Mouse (Mus musculus) megakaryocyte, embryonic 14.5 days (primary cell): ENCODE measurements around the gene Olfr648. TPM values are rescaled to one million over a fixed set of nuclear protein-coding genes. Genes with fewer than 3 reads are reported as not detected.

Experiments
- H3K27me3 ChIP-seq: replicated peaks from 2 replicates; pipeline ENCODE3; 2012; ENCODE audit warnings: inconsistent platforms
- H3K36me3 ChIP-seq: replicated peaks from 2 replicates; pipeline ENCODE3; 2012; ENCODE audit warnings: low read length, inconsistent platforms, mixed read lengths
- H3K4me1 ChIP-seq: 2 replicates; pipeline ENCODE4 v1.6.1; 2012; ENCODE audit warnings: inconsistent platforms
- H3K4me3 ChIP-seq: replicated peaks from 2 replicates; pipeline ENCODE3; 2012; ENCODE audit warnings: moderate library complexity, mild to moderate bottlenecking, inconsistent platforms
- H3K9me3 ChIP-seq: 2 replicates; pipeline ENCODE4 v1.6.1; 2012; ENCODE audit warnings: inconsistent platforms
- FLI1 ChIP-seq: IDR thresholded peaks from 2 replicates; pipeline ENCODE4 v1.6.1; 2012; ENCODE audit warnings: low read length, inconsistent platforms, mixed read lengths
- GATA1 ChIP-seq: IDR thresholded peaks from 3 replicates; pipeline ENCODE4 v1.6.1; 2012; ENCODE audit warnings: mixed read lengths, low read length, inconsistent platforms, borderline replicate concordance
- polyA plus RNA-seq: library from polyadenylated mRNA; stranded (reverse); fragments of >175 nt; gene quantifications from 2 replicates; pipeline ENCODE4 v1.2.3, GENCODE M21; 2012; ENCODE audit warnings: low replicate concordance; ENCODE audit not compliant: insufficient read depth

Gene Olfr648
- polyA plus RNA-seq, 1 experiment, result not detected

- TF ChIP-seq GATA1, result no peak
- no peak for TF ChIP-seq FLI1
- H3K4me3 ChIP-seq, result no peak overlapping the region
- H3K4me1 ChIP-seq, result no peaks in the 10 kb centered on the region
- no peaks in the 10 kb centered on the region for H3K36me3 ChIP-seq
- H3K27me3 ChIP-seq, result no peaks in the 10 kb centered on the region
- H3K9me3 ChIP-seq, result no peaks in the 10 kb centered on the region
These were observed 4.7 kb downstream of the Olfr648 start for GRCm38 (mm10) chr7:104178422-104179054.

- Histone ChIP-seq H3K9me3 (no peaks in the 10 kb centered on the region), H3K36me3 (no peaks in the 10 kb centered on the region), H3K27me3 (no peaks in the 10 kb centered on the region), H3K4me3 (no peak overlapping the region), H3K4me1 (peaks cover 13% of the 10 kb centered on the region)
- TF ChIP-seq FLI1 (no peak), GATA1 (no peak)
These were observed 8.1 kb downstream of the Olfr648 start for GRCm38 (mm10) chr7:104175085-104175484.

- H3K4me3 ChIP-seq, result no peak overlapping the region
- TF ChIP-seq GATA1, result no peak
- no peak for TF ChIP-seq FLI1
- H3K9me3 ChIP-seq, result no peaks in the 10 kb centered on the region
- H3K4me1 ChIP-seq, result peaks cover 40% of the 10 kb centered on the region
- no peaks in the 10 kb centered on the region for H3K27me3 ChIP-seq
- H3K36me3 ChIP-seq, result no peaks in the 10 kb centered on the region
These were observed 13.5 kb downstream of the Olfr648 start for GRCm38 (mm10) chr7:104169634-104170204.

GRCm38 (mm10) chr7:104167105-104167504, 16.1 kb downstream of the Olfr648 start:
- TF ChIP-seq FLI1 (no peak), GATA1 (no peak)
- H3K4me1 ChIP-seq, result peaks cover 44% of the 10 kb centered on the region
- H3K9me3 ChIP-seq, result no peaks in the 10 kb centered on the region
- H3K36me3 ChIP-seq, result no peaks in the 10 kb centered on the region
- no peak overlapping the region for H3K4me3 ChIP-seq
- no peaks in the 10 kb centered on the region for H3K27me3 ChIP-seq

- Histone ChIP-seq H3K4me1 (peaks cover 14% of the 10 kb centered on the region), H3K36me3 (no peaks in the 10 kb centered on the region), H3K27me3 (no peaks in the 10 kb centered on the region), H3K9me3 (no peaks in the 10 kb centered on the region), H3K4me3 (no peak within 1 kb of the TSS)
- no peak for TF ChIP-seq FLI1
- TF ChIP-seq GATA1, result no peak
These were observed 32.7 kb downstream of the Olfr648 start, which contains the start of gene Ubqlnl for GRCm38 (mm10) chr7:104150456-104150855. TSS of gene Ubqlnl (minus strand) at chr7:104150556.

- TF ChIP-seq GATA1 (no peak), FLI1 (no peak)
- Histone ChIP-seq H3K4me1 (peaks cover 9% of the 10 kb centered on the region; the same call in 1 of the 2 replicates), H3K36me3 (no peaks in the 10 kb centered on the region)
These were observed 40.0 kb downstream of the Olfr648 start, which contains the start of gene Ubqln3 for GRCm38 (mm10) chr7:104143179-104143578. TSS of gene Ubqln3 (minus strand) at chr7:104143279.

GRCm38 (mm10) chr7:104137305-104137704, 45.9 kb downstream of the Olfr648 start, which contains the start of gene Olfr643:
TSS of gene Olfr643 (minus strand) at chr7:104137405.
- H3K9me3 ChIP-seq, result no peaks in the 10 kb centered on the region
- no peak within 1 kb of the TSS for H3K4me3 ChIP-seq
- no peaks in the 10 kb centered on the region; the same call in 1 of the 2 replicates for H3K4me1 ChIP-seq
- TF ChIP-seq GATA1, result no peak
- TF ChIP-seq FLI1, result no peak
- H3K27me3 ChIP-seq, result peaks cover 3% of the 10 kb centered on the region
- H3K36me3 ChIP-seq, result no peaks in the 10 kb centered on the region

More at GRCm38 (mm10) chr7:104143179-104143578, 40.0 kb downstream of the Olfr648 start, which contains the start of gene Ubqln3:
- Histone ChIP-seq H3K4me3 (no peak within 1 kb of the TSS), H3K27me3 (peaks cover 3% of the 10 kb centered on the region), H3K9me3 (no peaks in the 10 kb centered on the region)

GRCm38 (mm10) chr7:104129726-104130125, 53.5 kb downstream of the Olfr648 start, which contains the start of gene Ubqln5:
TSS of gene Ubqln5 (minus strand) at chr7:104129826.
- Histone ChIP-seq H3K9me3 (no peaks in the 10 kb centered on the region), H3K4me3 (peak within 1 kb of the TSS; percentile 19), H3K27me3 (no peaks in the 10 kb centered on the region), H3K36me3 (no peaks in the 10 kb centered on the region), H3K4me1 (no peaks in the 10 kb centered on the region; the same call in 1 of the 2 replicates)
- no peak for TF ChIP-seq GATA1
- TF ChIP-seq FLI1, result no peak

Other genes starting within 250 kb of the Olfr648 start
- gene Olfr632, start 249.0 kb downstream of the Olfr648 start, polyA plus RNA-seq, result not detected in 2 replicates
- not detected in 2 replicates for gene Olfr633, start 239.0 kb downstream of the Olfr648 start, polyA plus RNA-seq
- not detected in 2 replicates for gene Olfr635, start 212.2 kb downstream of the Olfr648 start, polyA plus RNA-seq
- gene Olfr638, start 184.6 kb downstream of the Olfr648 start, polyA plus RNA-seq, result not detected in 2 replicates
- not detected in 2 replicates for gene Olfr639, start 166.1 kb downstream of the Olfr648 start, polyA plus RNA-seq
- not detected in 2 replicates for gene Olfr640, start 157.8 kb downstream of the Olfr648 start, polyA plus RNA-seq
- not detected in 2 replicates for gene Olfr641, start 147.9 kb downstream of the Olfr648 start, polyA plus RNA-seq
- not detected in 2 replicates for gene Olfr642, start 130.7 kb downstream of the Olfr648 start, polyA plus RNA-seq
- 0.04 TPM in 1 of 2 replicates, not detected in the other for gene 4930516K23Rik, start 121.9 kb downstream of the Olfr648 start, polyA plus RNA-seq
- gene Olfr644, start 111.5 kb downstream of the Olfr648 start, polyA plus RNA-seq, result not detected in 2 replicates
- gene Olfr645, start 97.9 kb downstream of the Olfr648 start, polyA plus RNA-seq, result not detected in 2 replicates
- 0.13 TPM in 1 of 2 replicates, not detected in the other for gene Olfr646, start 78.5 kb downstream of the Olfr648 start, polyA plus RNA-seq
- gene Ubqln5, start 53.6 kb downstream of the Olfr648 start, polyA plus RNA-seq, result not detected in 2 replicates
- gene Olfr643, start 46.0 kb downstream of the Olfr648 start, polyA plus RNA-seq, result not detected in 2 replicates
- gene Ubqln3, start 40.1 kb downstream of the Olfr648 start, polyA plus RNA-seq, result not detected in 2 replicates
- gene Ubqlnl, start 32.8 kb downstream of the Olfr648 start, polyA plus RNA-seq, result 0.06 TPM in 1 of 2 replicates, not detected in the other
- not detected in 2 replicates for gene Olfm5, start 18.6 kb downstream of the Olfr648 start, polyA plus RNA-seq
- not detected in 2 replicates for gene Olfr649, start 12.6 kb upstream of the Olfr648 start, polyA plus RNA-seq
- gene Trim6, start 35.4 kb upstream of the Olfr648 start, polyA plus RNA-seq, result 0.39 and 1.5 TPM in 2 replicates
- 0.30 TPM in 1 of 2 replicates, not detected in the other for gene Trim34a, start 61.1 kb upstream of the Olfr648 start, polyA plus RNA-seq
- gene Trim5, start 104.7 kb upstream of the Olfr648 start, polyA plus RNA-seq, result 0.08 TPM in 1 of 2 replicates, not detected in the other
- gene Trim12a, start 132.1 kb upstream of the Olfr648 start, polyA plus RNA-seq, result not detected in 2 replicates
- 0.28 TPM in 1 of 2 replicates, not detected in the other for gene Trim34b, start 146.1 kb upstream of the Olfr648 start, polyA plus RNA-seq
- gene Trim12c, start 170.0 kb upstream of the Olfr648 start, polyA plus RNA-seq, result 0.27 TPM in 1 of 2 replicates, not detected in the other
- gene Trim30b, start 186.5 kb upstream of the Olfr648 start, polyA plus RNA-seq, result 0.04 TPM in 1 of 2 replicates, not detected in the other
- gene Trim30c, start 217.4 kb upstream of the Olfr648 start, polyA plus RNA-seq, result not detected in 2 replicates